Mouse (Mus musculus): Measurements from ENCODE around the gene Capn9.

Gene Capn9

DNA sequence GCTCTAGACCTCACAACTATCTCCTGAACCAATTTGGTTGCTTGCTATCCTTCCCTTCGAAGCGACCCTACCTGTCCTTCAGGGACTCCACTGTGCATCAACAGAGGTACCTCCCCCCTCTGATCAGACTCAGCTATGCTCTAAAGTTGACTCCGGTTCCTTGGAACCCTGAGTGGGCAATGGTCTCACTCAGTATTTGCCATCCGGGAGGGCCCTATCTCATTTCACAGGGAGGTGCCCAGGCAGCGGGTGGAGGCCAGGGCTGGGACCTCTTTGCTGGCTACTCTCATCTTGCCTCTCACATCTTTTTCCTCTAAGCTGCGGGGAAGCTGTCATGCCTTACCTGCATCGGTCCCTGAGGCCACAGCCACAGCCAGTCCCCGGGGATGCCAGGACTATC, at the start of gene Capn9:
TSS of gene Capn9 (plus strand) at position 301 of the 400 bp plus-strand sequence.
- no peak for DNase-seq (ENCODE audit: low read depth)

DNA sequence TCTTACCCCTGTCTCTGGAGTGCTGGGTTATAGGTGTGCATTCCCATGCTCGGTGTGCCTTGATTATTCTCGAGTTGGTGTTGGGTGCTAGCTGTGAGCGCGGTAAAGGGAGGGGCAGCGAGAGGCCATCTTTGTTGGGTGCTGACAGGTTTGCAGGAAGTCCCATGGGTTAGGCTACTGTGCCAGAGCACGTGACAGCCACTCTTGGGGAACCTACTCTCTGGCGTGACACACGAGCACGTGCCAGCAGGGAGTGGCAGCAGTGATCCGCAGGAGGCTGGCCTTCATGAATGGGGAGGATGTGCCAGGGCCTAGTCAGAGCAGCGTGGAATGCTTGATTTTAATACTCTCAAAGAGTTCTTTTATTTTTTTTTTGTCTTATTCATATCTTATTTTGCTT, 49.6 kb upstream of the Capn9 start:
- no peak for DNase-seq (ENCODE audit: low read depth)

DNA sequence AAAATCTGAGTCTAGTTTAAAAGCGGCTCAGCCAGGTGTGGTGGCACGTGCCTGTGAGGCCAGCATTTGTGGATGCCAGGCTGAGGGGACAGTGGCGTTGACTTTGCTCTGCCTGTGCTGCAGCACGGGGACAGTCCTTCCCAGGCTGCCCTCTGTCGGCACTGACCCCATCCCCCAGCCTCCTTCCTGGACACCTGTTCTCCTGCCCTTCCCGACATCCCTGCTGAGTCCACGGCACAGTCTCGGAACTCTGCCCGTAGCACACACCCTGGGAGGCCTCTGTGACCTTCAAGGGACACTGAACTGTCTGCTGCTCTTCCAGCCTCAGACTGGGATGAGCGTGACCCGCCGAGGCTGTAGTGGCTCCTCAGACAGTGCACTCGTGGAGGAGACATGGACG, 45.8 kb upstream of the Capn9 start:
- DNase-seq (ENCODE audit: low read depth), result no peak

DNA sequence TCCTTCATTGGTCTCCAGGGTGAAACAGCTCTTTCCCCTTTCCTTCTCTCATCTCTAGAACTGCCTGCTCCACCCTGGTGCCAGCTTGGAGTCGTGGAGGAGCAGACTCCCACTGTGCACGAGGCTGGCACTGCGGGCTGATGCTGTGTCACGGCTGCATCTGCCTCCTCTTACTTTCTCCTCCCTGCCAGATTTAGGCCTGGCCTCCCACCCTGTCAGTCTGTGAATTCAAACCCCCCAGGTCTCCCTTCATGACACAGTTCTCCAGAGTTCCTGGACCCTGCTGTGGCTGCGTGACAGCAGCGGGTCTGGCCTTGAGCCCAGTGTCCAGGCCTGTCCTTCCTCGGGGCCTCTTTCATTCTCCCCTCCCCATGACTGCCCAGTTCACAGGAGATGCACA, 45.4 kb upstream of the Capn9 start:
- DNase-seq (ENCODE audit: low read depth), result no peak

DNA sequence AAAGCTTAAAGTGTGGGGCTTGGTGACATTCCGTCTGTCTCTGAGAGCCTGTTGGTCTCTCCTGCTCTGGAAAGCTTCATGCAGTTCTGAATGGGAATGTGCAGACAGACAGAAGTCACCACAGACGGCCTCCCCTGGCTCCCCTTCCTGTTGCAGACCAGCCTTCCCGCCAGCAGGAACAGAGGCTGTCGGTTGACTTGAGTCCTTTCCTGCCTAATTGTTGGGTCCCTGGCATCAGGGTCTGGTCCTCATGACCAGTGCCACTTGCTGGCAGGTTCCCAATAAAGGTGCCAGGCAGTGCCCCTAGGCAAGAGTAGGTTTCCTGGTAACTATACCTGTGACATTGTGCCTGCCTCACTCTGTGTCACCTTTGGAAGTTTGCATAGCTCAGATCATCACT, 44.9 kb upstream of the Capn9 start:
- no peak for DNase-seq (ENCODE audit: low read depth)

DNA sequence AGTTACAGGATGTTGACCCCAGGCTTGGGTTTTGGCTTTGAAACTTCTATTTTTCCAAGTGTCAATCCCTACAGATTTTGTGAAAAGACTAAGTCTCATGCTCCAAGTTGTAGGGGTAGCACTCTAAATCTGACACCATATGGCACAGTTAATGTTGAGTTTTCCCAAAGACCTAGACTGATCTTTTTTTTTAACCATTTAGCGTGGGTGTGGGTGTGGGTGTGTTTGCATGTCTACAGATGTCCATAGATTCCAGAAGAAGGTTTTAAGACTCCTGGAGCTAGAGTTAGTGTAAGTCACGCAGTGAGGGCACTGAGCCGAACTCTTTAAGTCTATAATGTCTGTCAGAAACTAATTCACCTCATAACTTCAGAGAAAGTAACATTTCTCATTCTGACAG, 43.3 kb upstream of the Capn9 start:
- no peak for DNase-seq (ENCODE audit: low read depth)

DNA sequence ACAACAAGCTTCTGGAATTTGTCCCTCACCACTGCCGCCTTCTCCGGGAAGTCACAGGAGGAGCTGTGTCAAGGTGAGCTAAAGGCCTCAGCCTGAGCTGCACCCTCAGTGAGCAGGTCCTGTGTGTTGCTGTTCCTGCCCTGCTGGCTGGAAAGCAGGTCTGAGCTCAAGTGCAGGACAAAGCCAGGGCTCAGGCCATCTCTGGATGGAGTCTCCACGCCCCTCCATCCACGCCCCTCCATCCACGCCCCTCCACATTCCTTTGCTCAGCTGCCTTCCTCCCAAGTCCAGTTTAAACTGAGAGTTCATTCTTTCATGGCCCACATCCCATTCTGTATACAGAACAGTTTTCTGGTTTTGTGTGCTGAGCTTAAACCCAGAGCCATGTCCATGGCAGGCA, 40.5 kb upstream of the Capn9 start:
- no peak for DNase-seq (ENCODE audit: low read depth)

DNA sequence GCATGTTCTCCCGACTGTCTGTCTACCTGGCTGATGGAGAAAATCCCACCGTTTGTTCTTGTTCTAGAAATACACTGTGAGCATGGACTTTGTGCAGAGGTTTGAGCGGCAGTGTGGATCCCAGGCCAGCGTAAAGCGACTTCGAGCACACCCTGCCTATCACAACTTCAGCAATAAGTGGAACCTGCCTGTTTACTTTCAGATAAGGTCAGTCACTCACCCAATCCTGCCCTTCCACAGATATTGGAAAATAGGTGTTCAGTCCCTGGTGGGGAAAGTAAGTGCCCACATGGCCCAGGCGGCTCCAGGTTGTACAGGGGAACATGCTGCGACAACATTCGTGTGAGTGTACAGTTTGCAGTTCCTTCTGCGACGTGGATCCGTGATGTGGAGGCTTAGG, 35.0 kb upstream of the Capn9 start:
- no peak for DNase-seq (ENCODE audit: low read depth)

DNA sequence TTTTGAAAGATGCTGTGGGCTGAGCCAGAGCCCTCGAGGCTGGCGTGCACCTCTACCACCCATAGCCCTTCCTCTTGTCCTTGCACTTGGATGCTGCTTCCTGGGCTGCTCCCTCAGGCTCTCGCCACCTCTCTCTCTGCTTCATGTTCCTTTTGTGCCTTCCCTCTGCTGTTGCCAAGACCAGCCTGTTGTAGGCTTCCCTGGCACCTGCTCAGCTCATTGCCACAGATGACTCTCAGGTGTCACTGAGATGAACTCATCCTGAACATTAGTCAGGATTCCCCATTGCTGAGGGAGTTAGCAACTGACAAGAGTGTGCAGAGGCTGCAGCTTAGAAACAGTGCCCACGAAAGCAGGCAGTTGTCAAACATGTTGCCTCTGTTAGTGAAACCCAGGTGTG, 33.9 kb upstream of the Capn9 start:
- DNase-seq (ENCODE audit: low read depth), result no peak

DNA sequence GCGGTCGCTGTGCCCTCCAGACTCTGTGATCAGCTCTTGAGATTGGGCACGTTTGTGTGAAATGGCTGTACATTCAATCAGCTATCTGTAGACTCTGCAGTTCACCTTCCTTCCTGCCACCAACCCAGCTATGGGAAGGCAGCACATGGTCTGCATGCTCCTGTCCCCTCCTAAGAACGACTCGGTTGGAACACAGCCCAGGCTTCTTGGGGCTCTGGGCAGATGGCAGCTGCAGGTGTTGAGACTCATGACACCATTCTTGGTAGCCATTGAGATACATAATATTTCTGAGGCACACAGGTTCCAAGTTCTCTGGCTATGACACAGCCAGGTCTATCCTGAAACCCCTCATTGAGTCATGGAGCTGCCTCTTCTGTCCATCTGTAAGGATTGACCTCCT, 32.6 kb upstream of the Capn9 start:
- DNase-seq (ENCODE audit: low read depth), result no peak

DNA sequence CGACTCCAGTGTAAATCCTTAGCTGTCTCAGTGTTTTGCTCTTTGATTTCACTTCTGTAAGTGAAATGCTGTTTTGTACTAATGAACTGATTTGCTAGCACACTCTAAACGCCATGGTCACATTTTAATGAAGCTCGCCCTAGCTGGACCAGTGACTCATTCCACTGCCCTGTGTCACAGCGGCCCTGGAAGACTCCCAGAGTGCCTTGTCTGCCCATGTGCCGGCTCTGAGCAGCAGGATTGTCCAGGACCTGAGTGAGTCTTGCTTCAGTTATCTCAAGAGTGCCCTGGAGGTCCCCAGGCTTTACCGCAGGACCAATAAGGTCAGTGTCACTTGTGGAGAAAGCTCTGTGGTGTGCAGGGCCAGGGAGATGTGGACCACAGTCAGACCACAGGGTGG, 29.5 kb upstream of the Capn9 start:
- DNase-seq (ENCODE audit: low read depth), result no peak

DNA sequence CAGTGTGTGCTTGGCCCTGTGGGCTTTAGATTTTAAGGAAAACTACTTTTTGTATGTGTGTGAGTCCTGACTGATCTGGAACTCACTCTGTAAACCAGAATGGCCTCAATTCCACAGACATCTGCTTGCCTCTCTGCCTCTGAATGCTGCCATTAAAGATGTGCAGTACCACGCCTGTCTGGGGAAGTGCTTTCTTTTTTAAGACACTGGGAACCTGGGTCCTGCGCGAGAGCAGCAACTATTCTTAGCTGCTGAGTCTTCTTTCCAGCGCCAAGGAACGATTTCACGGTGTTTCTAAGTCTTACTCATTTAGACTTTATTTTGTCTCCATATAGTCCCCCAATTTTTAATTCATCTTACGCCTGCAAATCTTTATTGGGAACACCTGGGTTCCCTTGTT, 29.1 kb upstream of the Capn9 start:
- no peak for DNase-seq (ENCODE audit: low read depth)

DNA sequence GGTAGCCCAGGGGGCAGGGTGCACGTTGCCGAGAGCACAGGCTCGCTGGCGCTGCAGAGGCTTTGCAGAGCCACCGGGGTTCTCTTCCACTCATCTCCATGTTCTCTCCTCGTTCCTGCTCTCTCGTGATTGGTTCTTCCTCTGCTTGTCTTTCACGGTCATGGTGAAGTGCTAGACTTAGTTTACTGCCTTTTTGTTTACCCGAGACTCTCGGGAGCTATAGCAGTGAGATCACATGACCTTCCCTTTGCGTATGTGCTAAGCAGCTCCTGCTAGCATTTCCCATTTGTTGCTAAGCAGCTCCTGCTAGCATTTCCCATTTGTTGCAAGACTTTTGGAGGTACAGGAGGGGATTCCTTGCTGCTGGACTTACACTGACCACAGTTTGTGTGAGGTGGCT, 28.6 kb upstream of the Capn9 start:
- DNase-seq (ENCODE audit: low read depth), result no peak

DNA sequence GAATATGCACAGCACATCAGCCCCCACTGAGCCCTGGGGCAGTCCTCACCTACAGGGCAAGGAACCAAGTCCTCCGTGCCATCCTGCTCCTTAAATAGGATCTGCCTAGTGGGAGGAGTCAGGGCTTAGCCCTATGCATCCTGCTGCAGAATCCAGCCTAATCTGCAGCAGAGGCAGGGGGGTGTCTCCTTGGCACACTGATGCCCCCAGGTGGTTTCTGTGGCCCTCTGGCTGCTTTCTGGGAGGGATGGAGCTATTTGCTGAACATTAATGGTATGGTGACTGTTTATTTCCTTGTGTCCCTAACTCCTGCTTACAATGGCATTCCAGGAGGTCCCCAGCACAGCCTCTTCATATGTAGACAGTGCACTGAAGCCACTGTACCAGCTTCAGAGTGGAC, 27.7 kb upstream of the Capn9 start:
- DNase-seq (ENCODE audit: low read depth), result no peak

DNA sequence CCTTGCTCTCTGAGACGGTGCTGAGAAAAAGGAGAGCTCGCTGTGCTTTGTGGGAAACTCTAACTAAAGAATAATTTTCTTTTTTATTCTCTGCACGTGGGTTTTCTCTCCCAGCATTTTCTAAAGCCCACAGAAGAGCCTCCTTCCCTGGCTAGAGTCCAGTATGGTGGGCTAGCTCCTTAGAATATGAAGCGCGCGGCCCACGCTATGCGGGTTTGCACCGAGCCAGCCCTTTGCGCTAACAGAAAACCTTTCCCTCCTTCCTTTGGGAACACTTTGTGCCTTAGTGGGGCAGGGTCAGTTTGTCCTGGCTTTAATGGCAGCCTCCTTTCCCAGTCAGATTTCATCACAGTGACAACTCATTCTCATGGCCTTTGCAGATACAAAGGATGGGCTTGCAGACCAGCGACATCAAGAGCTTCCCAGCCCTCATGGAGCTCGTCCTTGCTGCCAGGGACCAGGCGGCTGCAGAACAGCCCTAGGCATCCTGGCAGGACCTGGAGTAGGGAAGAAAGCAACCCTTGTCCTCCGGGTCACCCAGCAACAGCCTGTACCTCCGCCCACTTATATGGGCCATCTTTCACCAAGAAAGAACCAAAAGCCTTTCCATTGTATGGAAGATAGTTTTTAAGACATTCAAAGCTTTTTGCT, 24.8 kb upstream of the Capn9 start:
- DNase-seq (ENCODE audit: low read depth), result no peak

DNA sequence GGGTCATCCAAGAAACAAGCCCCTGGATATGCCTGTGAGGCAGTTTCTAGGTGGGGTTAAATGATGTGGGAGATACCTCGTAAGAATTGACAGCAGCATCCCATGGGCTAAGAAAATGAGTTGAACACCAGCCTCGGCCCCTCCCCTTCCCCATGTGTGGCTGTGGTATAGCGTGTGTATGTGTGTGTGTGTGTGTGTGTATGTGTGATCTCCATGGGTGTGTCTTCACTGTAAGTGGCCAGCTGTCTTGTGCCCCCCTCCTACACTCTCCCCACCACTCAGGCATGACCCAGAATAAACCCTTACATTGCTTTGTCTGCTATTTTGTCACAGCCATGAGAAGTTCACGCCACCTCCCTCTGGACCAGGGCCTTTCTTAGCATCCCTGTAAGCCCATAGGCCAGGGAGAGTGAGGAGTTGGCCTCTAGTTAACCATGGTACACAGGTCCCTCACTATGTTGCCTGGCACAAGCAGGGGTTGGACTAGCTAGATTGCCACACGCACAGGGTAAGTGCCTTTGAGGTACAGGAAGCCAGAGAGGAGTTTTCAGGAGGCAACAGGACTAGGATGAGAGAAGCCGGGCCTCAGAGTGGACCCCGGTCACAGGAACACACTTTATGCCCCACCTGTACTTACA, 20.7 kb upstream of the Capn9 start:
- DNase-seq (ENCODE audit: low read depth), result no peak

DNA sequence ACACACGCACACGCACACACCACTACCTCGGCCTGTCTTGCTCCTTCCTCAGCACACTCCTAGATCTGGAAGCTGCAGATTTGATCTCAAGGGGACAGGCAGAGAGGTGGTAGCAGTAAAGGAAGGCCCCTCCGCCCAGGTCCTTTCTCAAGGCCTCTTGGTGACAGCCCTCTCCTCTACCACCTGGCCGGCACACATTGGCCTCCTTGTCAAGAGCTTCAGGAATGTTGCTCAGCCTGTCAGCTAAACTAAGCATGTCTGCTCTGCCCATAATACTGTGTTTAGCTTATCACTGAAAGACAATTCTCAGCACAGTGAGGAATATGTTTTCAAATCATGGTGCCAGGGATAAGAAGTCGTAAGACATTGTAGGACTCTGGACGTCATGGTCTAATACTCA, 19.7 kb upstream of the Capn9 start:
- DNase-seq (ENCODE audit: low read depth), result no peak

DNA sequence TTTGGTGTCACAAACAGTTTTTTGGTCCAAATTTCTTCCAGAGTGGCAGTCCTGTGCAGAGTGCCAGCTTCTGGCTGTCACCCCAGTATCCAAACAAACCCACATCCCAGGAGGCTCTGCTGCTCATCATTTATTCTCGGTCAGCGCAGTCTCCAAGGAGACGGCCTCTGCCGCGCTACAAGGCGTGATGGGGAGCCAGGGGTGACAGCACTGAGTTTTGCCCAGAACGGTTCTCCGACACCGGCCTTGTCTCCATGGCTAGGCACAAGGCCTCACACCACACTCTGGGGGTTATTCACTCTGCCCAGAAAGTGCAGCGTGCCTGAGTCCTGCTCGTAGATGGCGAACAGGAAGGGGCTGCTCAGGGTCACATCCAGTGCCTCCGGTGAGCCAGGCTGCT, 19.3 kb upstream of the Capn9 start:
- no peak for DNase-seq (ENCODE audit: low read depth)

DNA sequence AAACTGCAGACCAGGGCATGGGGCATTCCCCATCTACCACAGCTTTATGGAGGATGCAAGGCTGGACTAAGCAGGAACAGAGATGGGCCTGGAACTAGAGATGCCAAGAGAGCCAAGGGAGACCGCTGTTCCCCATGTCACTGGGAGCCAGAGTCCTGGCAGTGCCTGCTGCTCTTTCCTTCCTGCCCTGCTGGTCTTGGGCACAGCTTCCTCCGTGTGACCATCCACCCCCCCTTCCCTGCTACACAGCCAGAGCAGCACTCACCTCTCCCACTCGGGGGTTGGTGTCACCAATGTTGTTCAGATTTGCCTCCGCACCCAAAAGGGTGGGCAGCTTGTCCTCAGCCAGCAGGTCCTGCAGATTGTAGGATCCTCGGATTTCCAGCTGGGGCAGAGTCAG, 18.4 kb upstream of the Capn9 start:
- no peak for DNase-seq (ENCODE audit: low read depth)

DNA sequence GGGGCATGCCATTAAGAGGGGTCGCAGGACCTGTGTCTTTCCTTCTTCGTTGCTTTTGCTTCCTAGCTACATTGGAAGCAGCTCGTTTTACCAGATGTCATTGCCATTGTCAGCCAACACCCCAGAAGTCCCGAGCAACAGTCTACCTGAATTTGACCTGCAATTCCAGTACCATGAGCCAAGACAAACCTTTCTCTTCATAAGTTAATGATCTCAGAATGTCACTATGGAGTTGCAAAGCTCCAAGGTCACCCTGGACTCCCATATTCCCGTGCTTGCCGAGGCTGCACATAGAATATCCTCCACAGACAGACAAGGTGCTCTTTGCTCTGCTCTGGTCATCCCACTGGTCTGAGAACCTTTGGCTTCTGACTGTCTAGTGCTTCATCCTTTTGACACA, 8.8 kb upstream of the Capn9 start:
- no peak for DNase-seq (ENCODE audit: low read depth)

DNA sequence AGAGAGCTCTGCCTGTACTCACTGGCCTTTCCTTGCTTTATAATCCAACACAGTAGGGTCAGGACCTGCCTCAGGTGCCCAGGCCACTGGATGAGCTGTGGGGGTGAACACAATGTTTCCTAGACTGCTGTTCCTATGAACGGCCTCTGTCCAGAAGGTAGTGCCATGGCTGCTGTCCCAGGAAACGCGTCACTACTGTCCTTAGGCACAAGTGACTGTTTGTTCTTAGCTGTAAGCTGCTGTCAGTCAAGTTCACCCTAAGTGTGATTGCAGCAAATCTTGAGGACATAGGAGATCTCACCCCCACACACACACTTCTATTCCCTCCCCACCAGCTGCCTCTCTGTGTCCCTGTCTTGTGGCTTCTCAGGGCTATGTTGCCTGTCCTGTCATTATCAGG, 8.3 kb upstream of the Capn9 start:
- no peak for DNase-seq (ENCODE audit: low read depth)

DNA sequence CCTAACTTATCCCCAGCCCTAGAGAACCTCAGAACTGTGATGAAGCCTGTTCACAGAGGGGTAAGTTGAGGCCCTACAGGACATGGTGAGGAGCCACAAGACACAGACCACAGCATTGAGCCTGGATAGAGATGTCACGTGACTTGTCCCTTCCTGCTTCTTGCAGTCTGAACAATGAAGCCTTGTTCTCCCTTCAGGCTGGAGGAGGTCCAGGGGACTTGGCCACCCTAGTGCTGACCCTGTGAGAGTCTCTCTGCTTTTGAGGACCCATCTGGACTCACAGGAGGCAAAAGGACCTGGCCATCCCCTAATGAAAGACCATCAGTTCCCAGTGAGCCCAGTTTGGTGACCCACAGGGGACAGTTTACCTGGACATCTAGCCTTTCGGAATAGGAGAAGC, 6.8 kb upstream of the Capn9 start:
- peak; percentile 55 for DNase-seq (ENCODE audit: low read depth)

DNA sequence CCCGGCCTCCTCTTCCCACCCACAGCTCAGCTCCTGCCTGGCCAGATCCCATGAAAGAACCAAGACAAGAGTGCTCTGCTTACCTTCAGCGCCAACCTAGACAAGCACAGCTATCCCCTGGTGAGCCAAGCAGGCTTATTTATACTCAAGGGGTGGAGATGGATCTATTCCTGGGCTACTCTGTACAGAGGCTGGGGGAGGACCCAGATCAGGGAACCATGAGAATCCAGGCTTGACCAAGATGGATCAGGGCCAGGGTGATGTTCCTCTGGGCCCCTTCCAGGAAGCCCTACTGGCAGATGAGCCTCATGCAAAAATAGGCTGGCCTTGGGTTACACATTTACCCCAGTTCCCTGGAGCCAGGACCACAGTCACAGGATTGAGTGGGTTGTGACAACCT, 6.3 kb upstream of the Capn9 start, which contains the start of gene Agt:
TSS of gene Agt (minus strand) at position 114 of the 400 bp plus-strand sequence.
- peak; percentile 53 for DNase-seq (ENCODE audit: low read depth)

DNA sequence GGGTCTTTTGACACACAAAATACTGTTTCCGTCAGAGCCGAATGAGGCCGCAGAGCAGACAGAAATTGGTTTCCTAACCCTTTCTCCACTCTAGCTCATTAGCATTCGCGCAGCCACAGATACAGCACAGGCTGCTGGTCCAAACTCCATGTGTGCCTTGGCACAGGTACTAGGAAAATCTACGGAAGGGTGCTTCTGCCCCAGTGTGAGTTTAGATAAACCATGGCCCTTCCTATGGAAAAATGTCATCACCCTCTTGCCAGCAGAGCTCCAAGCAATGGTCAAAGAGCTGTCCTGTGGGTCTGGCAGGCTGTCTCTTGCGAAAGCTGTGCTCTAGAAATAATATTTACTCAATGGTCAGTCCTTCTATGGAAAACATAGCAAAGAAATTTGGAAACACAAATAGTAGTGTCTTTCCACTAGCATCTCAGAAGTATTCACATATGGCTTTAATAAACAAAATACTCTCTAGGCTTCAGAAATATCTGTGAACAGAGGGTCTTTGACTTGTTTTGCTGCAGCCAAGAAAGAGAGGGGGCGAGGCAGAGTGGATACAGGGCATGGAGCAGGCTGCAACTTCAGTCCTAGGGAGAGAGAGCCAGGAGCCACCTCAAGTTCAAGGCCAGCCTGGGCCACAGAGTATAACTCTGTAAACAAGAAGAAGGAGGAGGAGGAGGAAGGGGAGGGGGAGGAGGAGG, 4.0 kb upstream of the Capn9 start:
- peak; percentile 87 for DNase-seq (ENCODE audit: low read depth)

Measured in NIH3T3 (cell line).